Mouse (Mus musculus) bone marrow, adult 2 months (tissue): ENCODE measurements around the gene Nek7.

Experiments used
- CTCF ChIP-seq: fragments of 200-500 bp; IDR thresholded peaks from 2 replicates; pipeline ENCODE4 v1.5.1; 2011; ENCODE audit warnings: low read length, control low read depth; ENCODE audit not compliant: control insufficient read depth, insufficient read depth
- POLR2A ChIP-seq: fragments of 200-500 bp; IDR thresholded peaks from 2 replicates; pipeline ENCODE4 v1.6.1; 2011; ENCODE audit warnings: low read depth, mild to moderate bottlenecking, control low read depth, low read length, borderline replicate concordance; ENCODE audit not compliant: control insufficient read depth

- no peak for TF ChIP-seq CTCF
- no peak for TF ChIP-seq POLR2A
These were observed 15.2 kb downstream of the Nek7 start for GRCm38 (mm10) chr1:138604736-138605135.
